Mouse (Mus musculus) ovary, postnatal 10 days (tissue): ENCODE results near the gene Rnf169.
"Not testable (repeated sequence)": the region's sequence is repeated elsewhere in the genome, so short reads cannot be mapped to it uniquely, and the experiment has no call there.

ENCODE experiments used
- DNase-seq: peaks from one replicate; pipeline ENCODE4 v3.0.0; 2022; ENCODE audit warnings: low spot score

Gene Rnf169

DNA sequence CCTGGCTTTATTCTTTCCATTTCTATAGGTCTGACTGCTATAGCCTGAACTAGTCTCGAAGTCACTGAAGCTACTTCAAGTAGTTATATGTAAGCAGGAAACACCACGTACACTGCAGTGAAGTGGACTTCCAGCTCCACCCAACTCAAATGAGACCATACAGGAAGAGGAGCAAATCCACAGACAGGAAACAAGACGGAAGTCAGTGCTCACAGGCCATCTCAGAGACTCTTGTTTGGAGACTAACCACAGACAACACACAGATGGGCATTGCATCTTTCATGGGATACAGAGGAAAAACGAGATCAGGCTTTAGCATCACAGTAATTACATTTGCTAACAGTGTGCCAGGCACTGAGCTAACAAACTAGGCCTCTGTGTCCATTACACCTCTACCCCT, 33.9 kb downstream of the Rnf169 start:
- DNase-seq = no peak

DNA sequence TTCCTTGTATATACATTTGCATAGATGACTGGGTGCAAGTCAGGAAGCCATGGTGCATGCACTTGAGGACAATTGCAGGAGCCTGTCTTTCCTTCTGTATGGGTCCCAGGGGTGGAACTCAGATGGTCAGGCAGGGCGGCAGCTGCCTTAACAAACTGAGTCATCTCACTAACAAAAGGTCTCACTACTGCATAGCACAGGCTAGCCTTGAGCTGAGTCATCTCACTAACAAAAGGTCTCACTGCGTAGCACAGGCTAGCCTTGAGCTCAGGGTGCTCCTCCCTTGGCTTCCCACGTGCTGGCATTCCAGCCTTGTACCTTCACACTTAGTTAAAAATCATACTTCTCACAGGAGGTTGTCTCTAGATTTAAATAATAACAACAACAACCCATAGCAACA, 34.3 kb downstream of the Rnf169 start:
- DNase-seq = no peak

- DNase-seq = not testable (repeated sequence)
These were observed 35.2 kb downstream of the Rnf169 start for GRCm38 (mm10) chr7:99945012-99945411.

- DNase-seq = no peak
These were observed 35.7 kb downstream of the Rnf169 start for GRCm38 (mm10) chr7:99944520-99944919.

GRCm38 (mm10) chr7:99940669-99941068, 39.6 kb downstream of the Rnf169 start:
- no peak for DNase-seq

DNA sequence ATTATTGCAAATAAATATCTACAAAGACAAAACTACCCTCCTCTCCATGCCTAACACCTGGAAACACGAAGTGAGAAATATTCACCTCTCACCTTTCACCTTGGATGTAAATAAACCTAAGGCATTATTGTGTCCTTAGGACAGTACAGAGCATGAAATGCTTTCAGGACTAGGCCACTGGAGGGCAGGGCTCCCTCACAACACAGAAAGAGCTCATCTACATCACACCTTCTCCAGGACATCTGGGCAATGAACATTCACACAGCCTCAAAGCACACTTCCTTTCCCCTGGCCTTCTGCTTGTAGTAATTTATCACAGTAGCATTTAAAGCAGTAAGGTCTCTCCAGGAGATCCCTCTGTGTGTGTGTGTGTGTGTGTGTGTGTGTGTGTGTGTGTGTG, 44.5 kb downstream of the Rnf169 start:
- no peak for DNase-seq

- no peak for DNase-seq
These were observed 53.1 kb downstream of the Rnf169 start for GRCm38 (mm10) chr7:99926916-99927714.

DNA sequence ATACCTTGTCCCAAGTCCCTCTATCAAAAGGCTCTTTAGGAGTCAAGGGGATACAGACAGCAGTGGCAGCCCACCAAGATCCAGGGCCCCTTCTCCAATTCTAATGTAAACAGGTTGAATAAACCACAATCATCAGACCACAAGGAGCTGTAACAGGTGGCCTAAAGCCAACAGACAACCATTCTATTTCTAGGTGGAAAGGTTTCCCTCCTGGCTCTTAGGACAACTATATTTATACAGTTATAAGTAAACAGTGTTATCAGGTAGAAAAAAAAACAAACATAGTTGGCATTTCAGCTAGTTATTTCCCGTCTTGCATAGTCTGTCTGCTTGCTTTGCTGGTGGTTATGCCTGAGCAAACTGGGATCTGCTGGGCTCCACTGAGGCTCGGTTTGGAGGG, 59.8 kb downstream of the Rnf169 start:
- no peak for DNase-seq

GRCm38 (mm10) chr7:99919971-99920370, 60.3 kb downstream of the Rnf169 start:
- no peak for DNase-seq

DNA sequence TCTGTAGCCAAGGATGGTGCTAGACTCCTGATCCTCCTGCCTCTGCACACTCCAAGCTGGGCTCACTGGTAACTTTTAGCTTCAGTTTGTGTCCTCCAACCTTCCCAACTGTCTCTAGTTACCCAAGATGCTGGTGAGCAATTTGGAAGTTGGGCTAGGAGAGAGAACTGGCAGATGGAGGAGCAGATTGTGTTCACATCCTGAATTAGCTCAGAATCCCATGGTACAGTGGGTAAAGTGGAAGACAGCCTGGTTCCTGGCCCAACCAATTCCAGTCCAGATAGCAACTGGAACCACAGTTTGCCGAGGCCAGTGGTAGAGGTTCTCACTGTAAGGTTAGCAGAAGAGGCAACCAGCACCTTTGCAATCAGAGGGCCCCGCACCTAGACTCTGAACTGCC, 61.1 kb downstream of the Rnf169 start:
- DNase-seq = no peak

DNA sequence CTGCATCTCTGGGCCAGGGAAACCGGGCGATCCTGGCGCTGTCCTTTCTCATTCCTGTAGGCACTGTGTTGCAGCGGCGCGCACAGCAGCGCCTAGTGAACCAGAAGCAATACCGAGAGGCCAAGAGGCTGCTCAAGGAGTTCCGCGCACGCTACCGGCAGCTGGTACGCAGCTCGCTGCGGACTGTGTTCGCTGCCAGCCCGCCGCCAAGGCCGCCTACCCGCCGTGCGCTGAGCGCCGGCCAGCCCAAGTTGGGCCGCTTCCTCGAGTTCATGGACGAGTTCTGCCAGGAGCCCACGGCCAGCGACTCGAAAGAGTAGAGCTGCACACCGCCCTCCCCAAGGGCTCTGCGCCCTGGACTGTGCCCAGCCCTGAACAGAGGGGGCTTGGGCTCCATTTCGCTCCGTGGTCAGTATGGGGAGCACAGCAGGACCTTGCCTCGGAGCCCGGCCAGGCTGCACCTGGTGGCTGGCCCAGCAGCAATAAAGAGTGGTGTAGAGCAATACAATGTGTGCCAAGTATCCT, 62.9 kb downstream of the Rnf169 start:
- DNase-seq = no peak

DNA sequence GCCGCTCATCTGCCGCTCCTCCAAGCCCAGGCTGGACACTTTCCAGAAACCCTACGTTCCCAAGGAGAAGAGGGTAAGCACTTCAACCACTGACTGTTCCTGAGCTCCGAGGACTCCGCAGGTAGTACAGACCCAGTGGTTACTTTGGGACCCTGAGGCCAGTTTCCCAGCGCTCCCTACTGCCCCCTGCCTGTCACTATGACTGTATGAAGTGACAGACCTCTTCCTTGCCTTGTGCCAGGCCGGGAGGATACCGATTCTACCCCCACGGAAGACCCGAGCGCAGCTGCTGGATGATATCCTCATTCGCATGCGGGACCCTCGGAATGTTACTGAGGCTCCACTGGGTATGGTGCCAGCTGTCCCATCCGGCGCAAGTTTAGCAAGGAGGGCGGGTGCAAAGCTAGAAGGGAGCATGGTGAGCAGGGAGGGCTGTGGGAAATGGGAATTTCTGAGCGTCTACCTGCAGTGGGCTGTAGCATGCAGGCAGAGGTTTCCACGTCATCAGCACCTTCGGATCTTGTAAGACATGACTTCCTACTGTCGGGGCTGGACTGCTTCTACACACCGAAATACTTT, 63.4 kb downstream of the Rnf169 start:
- peak; percentile 16 for DNase-seq

- DNase-seq = no peak
These were observed 64.7 kb downstream of the Rnf169 start for GRCm38 (mm10) chr7:99915511-99915910.

DNA sequence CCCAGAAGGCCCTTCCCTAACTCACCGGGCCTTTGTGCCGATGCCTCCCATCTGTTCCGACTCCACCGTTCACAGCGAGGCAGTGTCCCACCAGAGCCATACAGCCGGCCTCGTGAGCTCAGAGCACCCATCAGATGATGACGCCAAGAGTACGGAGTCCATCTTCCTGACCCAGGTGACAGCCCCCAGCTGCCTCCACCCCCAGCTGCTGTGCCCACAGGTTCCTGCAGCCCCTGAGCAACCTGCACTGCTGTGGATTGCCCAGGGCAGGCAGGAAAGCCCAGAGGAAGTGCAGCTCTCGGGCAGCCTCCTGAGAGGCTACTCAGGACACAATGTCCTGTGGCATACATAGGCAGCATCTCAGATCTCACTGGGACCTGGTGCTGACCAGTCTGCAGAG, 65.9 kb downstream of the Rnf169 start:
- no peak for DNase-seq

- no peak for DNase-seq
These were observed 69.2 kb downstream of the Rnf169 start for GRCm38 (mm10) chr7:99911038-99911437.

DNA sequence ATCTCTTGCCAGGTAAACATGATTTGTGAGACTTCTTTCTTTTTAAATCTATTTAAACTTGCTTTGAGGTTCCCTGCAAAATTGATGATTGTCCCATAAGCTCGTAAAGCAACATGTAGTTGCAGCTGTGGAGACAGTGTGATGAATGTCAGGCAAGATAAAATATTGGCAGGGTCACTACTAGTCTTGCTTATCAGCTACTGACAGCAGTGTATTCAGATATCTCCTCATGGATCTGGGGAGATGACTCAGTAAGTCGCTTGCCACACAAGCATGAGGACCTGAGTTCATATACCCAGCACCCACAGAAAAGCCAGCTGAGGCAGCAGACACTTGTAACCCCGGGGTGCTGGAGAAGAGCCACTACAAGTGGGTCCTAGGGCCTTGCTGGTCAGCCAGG, 72.8 kb downstream of the Rnf169 start:
- no peak for DNase-seq

- DNase-seq = no peak
These were observed 73.9 kb downstream of the Rnf169 start for GRCm38 (mm10) chr7:99906346-99906745.

- no peak for DNase-seq
These were observed 75.7 kb downstream of the Rnf169 start for GRCm38 (mm10) chr7:99904421-99905005.

GRCm38 (mm10) chr7:99902918-99903665, 77.2 kb downstream of the Rnf169 start:
- DNase-seq = no peak

DNA sequence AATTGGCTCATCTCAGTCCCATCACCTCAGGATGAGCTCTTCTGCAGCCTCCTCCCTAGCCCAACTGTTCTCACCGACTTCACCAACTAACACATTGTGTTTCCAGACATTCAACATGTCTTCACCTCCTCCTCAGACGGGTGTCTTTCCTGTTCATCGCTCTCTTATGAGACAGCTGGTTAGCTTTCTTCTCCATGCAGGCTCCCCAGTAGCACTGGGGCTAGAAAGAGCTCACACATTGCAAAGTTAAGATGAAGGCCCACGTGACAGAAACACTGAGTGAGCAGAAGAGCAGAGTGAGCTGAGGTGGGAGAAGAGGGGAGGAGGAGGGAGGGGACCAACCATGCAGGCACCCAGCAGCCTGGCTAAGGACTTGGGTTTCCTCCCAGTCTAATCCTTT, 78.0 kb downstream of the Rnf169 start:
- no peak for DNase-seq

- DNase-seq = no peak
These were observed 83.3 kb downstream of the Rnf169 start for GRCm38 (mm10) chr7:99896905-99897304.

DNA sequence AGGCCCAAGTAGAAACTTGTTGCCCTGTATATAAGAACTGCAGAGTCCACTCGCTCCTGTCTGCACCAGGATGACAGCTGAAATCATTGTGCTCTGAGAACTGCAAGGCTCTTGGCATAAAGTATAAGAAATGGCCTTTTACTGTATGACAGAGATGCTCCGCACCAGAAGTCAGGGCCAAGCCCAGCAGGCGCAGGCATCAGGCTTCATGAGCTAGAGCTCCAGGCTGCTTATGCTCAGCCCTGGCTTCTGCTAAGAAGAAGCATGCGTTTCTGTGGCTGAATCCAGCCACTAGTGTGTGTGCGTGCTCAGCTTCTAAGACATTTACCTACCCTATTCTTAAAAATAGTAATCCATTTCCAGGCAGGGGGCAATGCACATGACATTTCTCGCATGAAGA, 85.8 kb downstream of the Rnf169 start:
- DNase-seq = no peak

DNA sequence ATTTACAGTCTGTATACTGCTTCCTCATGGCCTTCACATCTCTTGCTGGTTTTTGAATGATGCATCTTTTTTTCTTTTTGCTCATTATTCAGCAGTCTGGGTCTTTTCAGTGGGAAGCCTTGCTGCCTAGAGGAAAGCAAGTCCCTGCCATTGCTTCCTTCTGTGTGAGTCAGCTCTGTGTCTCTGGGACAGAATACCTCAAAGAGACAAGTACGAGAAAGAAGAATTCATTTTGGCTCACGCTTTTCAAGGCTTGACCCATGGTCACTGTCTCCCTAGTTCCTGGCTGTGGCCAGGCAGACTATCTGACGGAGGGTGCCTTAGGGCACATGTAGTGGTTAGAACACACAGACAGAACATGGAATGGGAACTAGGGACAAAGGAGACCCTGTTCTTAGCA, 86.3 kb downstream of the Rnf169 start:
- no peak for DNase-seq
